Mouse (Mus musculus) adrenal gland, postnatal 14 days (tissue): ENCODE results near the gene Ajm1. TPM values are rescaled to one million over a fixed set of nuclear protein-coding genes. Genes with fewer than 3 reads are reported as not detected.
A peak's percentile ranks its signal among the peaks of the same experiment; 100 is the strongest.

ENCODE experiments used
- DNase-seq: peaks from one replicate; pipeline ENCODE4 v3.0.0; 2021; ENCODE audit warnings: mixed read lengths
- total RNA-seq: library from RNA; stranded (reverse); gene quantifications from 2 replicates; pipeline ENCODE4 v1.2.3, GENCODE M21; 2021

Gene Ajm1
- total RNA-seq, 1 experiment from 2014 or later, result 2.1 TPM

DNA sequence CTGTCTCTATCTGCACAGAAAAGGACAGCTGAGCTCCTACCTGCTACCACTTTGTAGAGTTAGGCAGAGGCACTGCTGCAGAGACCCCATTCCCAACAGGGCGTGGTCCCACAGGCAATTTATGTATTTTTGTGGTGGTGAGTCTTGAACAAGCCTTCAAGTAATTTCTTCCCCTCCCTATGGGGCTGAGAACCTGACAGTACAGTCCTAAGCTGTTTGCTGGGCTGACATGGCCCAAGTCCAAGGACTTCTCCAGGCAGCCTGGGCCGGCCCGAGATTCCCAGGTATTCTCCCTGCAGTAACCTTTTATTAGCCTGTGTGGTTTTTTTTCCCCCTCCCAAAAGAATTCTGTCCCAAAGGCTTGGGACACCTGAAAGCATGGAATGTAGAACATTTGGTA is 2.6 kb upstream of the Ajm1 start:
- DNase-seq, result no peak

DNA sequence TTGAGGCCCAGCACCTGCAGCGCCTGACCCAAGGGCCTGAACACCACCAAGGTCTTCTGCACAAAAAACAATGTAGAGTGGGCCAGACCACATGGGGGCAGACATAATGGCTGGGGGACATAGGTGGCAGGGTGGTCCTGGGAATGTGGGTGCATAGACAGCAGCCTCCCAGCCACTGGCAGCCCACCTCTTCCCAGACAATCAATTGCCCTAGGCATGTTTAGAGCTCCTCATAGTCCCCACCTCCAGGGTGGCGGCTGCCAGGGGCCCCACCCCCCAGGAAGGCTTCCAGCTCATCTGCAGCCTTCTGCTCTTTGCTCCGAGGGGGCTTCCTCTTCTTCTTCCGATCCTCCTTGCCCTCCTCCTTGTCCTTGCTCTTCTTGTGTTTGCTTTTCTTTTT is 2.0 kb upstream of the Ajm1 start:
- DNase-seq, result peak; percentile 7

DNA sequence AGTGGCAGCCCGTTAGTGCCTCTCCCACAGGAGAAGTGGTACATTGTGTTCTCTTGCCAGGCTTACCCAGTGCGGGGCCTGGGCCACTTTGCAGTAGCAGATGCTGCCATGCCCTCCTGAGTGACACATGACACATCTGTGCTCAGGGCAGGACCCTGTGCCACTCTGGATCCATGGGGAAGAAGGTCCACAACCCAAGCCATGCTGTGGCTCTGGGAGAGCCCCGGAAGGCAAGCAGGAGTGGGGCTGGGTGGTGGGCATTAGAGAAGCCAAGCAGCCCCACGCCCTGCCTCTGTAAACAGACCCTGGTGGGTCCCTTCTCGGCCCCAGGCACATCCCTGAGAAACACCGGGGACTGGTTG is 1.5 kb upstream of the Ajm1 start:
- peak; percentile 35 for DNase-seq

DNA sequence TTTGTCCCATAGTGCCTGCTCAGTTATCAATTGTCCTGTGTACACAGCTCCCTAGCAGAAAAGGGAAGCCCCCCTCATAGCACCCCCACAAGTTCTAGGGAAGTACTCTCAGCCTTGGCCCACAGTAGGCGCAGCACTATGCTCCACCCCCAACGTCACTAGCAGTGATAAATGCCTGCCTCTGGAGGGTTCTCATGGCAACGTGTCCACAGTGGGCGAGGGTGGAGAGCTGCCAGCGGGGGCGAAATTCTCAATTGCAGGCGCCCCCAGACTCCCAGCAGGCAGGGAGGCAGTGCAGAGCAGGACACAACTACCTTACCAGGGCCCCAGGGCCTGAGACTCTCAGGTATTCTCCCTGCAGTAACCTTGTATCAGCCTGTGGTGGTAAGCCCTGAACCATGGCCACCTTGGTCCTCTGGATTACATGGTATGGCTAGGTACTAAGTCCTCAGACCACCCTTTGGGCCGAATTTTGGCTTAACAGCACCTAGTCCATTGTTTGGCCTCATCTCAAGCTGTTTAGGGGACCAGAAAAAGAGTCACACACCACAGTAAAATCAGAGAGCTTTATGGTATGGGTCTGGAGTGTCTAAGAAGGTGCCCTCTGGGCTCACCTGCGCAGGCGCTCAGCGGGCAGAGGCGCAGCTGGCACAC is 1.0 kb upstream of the Ajm1 start:
- DNase-seq, result peak; percentile 70

DNA sequence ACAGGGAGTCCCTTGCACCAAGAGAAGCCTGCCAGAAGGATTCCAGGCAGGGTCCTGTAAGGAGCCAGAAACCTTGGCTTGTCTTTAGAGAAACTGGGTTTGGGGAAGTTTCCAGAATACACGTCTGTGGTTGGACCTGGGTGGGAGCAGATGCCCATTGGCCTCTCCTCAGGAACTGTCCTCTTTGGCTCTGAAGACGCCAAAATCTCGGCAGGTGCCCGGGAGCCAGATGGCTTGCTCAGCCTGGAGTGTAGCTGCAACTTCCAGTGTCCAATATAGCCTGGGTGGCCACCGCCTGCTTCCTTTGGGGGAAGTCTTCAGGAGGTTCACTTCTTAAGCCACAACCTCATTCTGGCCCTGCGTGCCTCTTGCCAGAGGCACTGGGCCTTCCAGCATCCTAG is 344 bp upstream of the Ajm1 start:
- DNase-seq, result peak; percentile 30

DNA sequence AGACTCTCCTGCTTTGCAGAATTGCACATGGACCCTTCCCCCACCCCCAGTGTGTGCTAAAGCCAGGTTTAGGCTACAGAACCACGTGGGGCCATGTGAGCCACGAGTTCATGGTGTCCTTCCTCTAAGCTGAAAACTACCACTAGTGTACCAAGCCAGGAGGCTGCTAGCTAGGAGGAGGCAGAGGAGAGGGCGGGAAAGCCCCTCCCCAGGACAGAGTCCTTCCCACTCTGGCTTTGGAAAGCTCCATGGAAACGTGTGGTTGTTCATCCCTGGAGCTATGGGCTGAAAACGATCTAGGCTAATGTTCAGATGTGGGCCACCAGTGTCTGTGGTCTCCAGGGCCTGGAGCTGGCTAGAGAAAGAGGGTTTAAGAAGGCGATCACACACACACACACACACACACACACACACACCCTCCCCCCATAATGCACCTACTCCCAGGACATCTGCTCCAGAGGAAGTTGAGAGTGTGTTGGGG is 896 bp downstream of the Ajm1 start:
- DNase-seq, result peak; percentile 7

DNA sequence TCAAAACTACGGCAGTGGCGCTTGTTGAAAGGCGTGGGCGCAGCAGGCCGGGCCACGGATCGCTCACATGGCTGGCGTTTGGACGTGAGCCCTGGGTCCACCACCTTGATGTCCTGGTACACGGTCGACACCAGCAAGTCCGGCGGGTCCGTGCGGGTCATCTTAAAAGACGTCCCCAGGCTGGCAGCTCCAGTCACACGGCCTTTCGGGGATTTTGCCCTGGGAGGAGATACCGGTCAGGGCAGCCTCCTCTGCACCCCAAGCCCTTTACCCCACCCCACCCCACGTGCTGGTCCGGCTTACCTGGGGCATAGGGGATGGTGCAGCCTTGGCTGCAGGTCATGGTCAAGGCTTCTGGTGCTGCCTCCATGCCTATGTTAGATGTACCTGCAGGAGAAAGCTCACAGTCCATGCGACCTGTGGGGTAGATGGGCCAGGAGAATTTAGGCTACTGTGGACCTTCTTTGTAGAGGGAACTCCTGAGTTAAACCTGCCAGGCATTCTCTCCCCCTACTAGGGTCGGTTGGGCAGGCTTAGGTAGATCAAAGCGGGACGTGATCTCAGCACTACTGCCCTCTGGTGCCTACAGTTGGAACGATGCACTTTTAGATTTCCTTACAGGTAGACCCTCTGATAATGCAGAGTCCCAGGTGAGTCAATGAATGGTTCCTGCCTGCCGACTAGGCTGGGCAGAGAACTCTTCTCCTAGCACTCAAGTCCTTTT is 1.7 kb downstream of the Ajm1 start:
- peak; percentile 52 for DNase-seq

DNA sequence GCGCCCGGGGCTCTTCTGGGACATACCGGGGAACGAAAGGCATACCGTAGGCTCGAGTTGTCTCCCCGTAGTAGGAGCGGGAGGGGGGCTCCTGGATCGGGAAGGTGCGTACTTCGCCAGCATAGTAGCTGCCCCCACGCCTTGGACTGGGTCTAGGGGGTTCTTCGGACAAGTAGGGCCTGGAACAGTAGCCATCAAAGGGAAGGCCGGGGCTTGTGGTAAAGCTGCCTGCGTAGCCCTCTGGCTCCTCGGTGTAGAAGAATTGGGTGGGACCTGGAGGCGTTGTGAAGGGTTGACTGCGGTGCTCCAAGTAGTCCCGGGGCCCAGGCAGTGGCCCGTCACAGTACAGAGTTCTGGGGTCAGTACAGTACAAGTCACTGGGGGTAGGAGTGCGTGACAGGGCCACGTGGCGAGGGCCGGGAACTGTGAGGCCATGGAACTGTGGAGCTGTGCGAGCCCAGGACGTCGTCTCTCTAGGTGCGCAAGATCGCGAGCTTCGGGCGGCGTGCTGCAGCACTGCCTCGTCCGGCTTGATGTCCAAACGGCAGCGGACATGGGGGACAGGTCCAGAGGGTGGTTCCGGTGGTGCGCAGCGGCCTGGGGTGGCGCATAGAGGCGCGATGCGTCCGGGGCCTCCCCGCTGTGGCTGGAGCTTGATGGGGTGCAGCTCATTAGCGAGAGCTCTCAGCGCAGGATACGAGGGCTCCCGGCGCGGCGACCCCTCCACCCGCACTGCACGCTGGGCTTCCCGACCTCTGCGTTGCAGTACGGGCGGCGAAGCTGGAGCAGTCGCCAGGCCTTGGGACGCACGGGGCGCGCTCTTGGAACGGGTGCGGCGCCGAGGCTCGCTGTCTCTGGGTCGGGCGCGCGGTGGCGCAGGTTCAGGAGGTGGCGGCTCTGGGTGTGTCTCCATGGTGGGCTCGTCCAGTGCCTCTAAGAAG is 2.5 kb downstream of the Ajm1 start:
- DNase-seq, result peak; percentile 23

DNA sequence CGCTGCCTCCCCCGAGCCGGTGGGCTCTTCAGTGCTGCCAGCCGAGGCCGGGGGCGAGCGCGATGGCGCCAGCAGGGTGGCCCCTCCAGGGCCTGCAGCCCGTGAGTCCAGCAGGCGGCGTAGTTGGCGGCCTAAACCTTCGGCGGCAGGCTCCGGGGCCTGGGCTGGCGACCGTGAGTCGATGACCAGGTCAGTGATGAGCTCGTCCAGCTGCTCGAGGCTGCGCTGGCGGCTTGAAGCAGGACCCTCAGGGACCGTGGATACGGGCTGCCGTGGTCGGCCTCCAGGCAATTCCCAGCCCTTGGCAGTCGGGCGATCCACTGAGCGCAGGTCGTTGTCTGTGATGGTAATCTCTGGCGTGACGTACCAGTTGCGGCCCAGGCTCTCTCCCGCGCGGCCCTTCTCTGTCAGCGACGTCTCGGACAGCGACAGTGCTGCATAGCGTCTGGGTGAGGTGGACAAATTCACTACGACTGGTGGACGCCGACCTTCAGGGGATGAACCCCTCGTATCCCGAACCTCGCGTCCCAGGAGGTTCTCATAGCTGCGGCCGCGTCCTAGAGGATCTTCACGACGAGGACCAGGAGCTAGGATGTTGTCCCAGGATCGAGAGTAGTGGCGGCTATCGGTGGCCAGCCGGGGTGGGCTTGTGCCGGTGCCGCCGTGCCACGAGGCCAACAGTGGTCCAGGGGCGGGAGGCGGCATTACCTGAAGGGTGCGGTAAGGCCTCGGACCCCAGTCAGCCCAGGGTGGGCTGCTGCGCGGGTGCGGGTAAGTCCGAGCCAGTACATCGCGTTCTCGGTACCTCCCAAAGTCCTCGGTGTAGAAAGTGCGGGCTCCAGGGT is 3.4 kb downstream of the Ajm1 start:
- DNase-seq, result peak; percentile 50

DNA sequence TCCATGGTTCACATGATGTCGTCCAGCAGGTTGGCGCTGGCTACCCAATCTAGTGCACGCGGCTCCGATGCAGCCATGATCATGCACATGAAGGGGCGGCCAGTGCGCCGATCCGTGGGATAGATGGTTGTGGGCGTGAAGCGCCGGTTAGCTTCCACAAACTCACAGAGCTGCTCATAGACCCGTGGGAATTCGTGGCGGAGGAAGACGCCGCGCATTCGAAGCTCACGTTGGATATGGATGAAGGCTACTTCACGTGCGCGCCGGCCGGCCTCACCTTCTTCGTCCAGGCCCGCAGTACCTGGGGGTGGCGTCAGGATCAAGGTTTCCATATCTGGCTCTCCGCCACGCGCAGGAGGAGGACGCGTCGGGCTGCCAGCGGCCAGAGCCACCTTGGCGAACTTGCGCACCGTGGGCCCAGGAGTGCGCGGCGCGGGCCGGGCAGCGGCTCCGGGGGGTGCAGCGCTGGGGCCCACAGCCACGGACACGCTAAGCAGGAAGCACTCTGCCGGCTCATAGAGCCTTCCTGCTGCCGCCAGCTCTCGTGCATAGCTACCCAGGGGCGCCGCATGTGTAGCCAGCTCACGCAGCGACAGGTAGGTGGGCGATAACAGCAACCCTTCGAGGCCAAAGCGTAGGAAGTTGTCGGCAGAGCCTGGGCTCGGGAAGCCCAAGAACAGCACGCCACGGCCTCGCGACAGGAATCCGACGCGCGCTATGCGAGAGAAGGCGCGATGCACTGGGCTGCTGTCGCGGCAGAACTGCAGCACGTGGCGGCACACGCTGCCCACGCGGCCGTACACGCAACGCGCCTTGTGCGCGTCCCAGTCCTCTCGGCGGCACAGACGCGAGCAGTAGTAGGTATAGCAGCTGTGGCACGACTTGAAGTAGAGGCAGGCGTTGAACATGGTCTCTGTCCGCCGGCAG is 4.3 kb downstream of the Ajm1 start:
- peak; percentile 6 for DNase-seq

DNA sequence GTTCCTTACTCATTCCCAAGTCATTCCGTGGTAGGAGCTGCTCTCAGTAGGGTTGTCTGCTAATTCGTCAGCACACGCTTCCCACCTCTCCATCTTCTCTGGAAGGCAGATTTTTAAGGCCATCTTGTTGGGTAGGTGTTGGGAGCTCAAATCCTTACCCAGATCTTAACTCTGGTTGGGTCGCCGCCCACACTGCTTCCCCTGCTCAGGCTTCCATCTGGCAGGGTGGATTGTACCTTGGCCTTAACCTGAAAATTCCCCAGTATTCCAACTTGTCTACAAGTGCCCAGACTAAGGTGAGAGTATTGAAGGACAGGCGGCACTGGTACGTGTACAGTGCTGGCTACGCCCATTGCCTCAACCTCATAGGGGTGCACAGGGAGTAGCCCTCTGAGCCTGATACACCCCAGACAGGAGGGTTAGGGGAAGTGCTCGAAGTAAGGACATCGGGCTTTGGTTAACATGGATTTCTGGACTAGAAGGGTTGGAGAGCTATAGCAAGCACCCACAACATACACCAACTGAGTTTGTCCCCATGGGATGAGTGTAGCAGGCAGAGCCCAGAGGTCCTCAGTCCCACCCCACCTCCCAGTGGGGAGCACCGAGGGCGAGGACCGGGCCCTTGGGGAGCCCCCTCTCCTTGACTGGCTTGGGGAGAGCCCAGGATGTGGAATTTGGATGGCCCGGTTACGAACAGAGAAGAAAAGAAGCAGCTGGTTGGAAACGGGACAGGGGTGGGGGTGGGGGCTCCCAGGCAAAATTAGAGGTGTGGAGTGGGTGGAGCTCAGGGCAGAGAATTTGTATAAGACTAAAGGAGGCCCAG is 5.3 kb downstream of the Ajm1 start:
- no peak for DNase-seq

DNA sequence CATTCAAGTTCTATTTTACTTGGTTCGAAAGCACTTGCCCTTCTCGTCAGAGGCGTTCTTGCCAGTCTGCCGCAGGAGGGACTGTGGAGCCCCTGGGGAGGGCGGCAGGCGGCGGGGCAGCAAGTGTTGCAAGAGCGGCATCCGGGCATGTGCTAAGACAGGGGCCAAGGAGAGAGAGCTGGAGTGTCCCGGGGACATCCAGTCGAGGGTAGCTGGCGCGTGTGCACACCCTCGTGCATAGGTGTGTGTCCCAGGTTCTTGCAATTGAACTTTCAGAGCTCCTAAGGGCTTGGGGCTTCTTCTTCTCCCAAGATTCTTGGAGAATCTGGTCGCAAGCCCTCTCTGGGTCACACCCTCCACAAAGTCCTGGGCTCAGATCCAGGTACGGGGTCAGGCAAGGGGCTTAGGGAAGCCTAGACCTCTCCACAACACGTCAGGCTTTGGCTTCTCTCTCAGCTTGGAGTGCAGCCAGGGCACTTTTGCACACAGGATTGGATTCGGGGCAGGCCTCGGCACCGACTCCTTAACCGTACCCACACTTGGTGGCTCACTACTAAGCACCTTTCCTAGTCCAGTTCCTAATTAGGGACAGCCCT is 6.0 kb downstream of the Ajm1 start:
- peak; percentile 78 for DNase-seq

DNA sequence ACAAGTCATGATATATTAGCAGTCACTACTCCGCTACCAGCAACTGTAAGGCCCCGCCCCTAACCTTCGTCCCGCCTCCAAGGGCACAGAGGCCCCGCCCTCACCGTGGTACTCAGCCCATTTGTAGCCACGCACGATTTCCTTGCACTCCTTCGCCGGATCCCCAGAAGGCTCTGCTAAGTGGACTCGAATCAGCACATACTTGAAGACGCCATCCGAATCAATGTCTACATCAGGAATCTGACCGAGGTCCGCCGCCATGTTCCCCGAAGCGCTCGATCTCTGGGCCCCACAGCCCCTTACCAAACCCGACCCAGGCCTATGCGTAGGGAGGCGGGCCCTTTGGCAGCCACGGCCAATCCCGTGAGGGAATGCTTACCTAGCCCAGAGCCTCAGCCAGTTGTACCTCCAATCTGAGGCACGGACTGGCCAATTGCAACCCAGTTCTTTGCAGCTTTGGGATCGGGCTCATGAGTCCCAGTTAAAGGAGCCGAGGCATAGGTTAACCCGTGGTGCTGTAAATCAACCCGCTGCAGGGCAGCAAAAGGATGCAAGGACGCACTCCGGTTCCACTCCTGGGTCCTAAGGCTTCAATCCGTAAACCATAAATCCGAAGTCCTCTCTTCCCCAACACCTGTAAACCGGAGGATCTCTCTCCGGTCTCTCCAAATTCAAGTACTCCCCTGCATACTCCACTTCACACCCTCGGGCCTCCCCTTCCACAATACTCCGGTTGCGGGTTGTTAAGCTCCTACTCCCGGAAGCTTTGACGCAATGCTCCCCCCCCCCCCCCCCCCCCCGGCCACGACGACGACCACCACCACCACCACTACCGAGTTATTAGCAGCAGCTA is 6.8 kb downstream of the Ajm1 start, which contains the start of the genes Mamdc4 and Phpt1:
Gene Mamdc4 (minus strand): TSS at position 267 of the 853 bp plus-strand sequence.
Gene Phpt1 (minus strand): TSS at position 646 of the 853 bp plus-strand sequence.
- peak; percentile 97 for DNase-seq

DNA sequence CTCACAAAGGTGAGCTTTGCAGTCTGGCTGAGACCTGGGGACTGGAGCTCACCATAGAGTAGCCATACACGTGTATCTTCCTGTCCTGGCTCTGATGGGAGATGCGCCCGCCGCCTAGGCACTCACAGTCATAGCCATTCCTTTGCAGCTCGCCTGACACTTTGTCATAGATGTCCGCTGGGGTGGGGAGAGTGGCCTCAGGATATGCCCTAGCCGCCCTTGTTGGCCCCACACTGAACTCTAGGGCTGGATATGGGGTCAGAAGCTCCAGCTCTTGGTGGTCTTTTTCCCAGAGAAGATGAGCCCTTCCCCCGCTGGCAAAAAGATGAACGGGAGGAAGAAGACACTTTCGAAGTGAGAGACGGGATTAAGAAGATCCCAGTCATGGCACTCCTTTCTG is 7.4 kb downstream of the Ajm1 start:
- peak; percentile 44 for DNase-seq

DNA sequence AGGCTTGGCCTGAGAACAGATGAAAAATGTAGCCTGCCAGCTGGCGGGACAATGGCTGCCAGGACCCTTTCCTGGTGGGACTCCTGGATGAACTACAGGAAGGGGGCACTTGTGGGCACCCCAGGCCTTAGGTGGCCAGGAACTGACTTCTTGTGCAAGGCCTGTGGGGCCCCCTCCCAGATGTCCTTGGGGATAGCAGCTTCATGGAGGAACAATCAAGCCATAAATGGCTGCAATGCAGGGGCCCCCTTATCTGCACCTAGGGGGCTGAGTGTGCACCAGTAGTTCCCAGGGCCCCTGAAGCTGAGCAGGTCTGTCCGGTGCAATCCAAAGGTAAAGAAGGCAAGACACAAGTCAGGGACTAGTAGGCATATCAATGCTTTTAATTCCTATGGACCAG is 8.5 kb downstream of the Ajm1 start:
- DNase-seq, result no peak

DNA sequence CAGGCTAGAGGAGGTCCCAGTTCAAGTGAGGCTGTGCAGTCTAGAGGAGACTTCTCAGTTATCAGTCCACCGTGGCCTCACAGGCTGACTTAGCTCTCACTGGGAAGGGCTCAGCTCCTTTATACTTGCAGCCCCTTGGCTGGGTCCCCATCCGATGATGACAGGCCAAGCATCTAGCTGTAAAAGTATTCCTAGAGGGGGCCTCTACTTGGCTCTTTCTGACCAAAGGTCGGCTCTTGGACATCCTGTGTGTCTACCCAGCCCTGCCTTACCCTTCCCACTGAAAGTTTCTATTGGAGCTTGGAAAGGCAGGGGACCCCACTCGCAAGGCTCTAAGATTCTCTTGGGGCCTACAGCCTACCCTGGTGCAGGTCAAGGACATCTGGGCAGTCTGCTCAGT is 10.3 kb downstream of the Ajm1 start:
- DNase-seq, result no peak

DNA sequence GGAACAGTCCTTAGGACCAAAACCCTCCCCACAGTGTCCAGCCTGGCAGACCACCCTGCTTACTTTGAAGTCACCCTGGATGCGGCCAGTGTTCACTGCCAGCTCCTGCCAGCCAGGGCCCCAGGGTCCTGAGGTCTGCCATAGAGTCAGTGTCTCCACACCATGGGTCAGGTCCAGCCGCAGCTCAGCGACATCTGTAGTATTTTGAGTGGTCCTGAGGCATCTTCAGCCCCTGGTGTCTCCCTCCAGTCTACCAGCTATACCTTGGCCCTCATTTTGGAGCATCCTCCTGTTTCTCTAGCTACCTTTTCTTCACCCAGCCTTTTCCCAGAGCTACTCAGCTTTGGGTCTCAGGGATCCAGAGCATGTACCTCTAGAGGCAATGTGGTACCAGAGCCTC is 12.2 kb downstream of the Ajm1 start:
- DNase-seq, result no peak

DNA sequence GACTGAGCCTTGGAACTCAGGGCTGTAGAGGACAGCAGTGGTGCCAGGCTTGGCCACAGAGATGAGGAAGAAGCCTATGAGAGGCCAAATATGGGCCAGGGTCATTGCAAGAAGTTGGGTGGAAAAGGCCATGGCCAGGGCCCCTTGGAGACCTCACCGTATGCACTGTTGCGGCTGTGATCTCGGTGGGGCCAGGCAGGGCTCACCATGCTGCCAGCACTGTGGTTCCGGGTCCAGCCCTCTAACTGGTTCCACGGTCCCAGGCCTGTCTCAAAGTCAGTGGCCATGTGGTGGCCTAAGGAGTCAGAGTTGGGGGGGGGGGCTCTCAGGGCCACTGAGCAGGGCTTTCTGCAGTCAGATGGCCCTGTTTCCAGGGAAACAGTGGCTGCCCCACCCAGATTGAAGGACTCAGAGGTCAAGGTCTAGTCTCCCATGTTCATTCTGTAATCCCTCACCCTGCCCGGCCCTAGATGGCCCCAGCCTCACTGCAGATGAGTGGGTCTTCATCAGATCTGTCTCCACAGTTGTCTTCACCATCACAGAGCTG is 13.0 kb downstream of the Ajm1 start:
- peak; percentile 42 for DNase-seq
